Mouse (Mus musculus) forebrain, embryonic 14.5 days (tissue): ENCODE measurements around the gene Zscan20. TPM values are rescaled to one million over a fixed set of nuclear protein-coding genes. Genes with fewer than 3 reads are reported as not detected.
"Not testable (repeated sequence)": the region's sequence is repeated elsewhere in the genome, so short reads cannot be mapped to it uniquely, and the experiment has no call there.

ENCODE experiments used
- ATAC-seq: fragments of 200-750 bp; cut with Nextera tagmentation; 2 replicates; pipeline ENCODE4 v1.8.0; 2017; ENCODE audit warnings: mild to moderate bottlenecking, moderate library complexity
- DNase-seq: peaks from one replicate; pipeline ENCODE4 v3.0.0-alpha.2; 2015; ENCODE audit warnings: low spot score
- H3K27ac ChIP-seq: fragments of 300-500 bp; sonication (generic); 2 replicates; pipeline ENCODE4 v1.5.1; 2014; ENCODE audit warnings: low read depth, mild to moderate bottlenecking, control low read depth, low read length, moderate library complexity
- H3K27me3 ChIP-seq: fragments of 300-500 bp; sonication (generic); replicated peaks from 2 replicates; pipeline ENCODE4 v1.6.1; 2014; ENCODE audit warnings: low read length, control low read depth, mixed read lengths; ENCODE audit not compliant: control insufficient read depth, insufficient read depth
- H3K36me3 ChIP-seq: fragments of 300-500 bp; sonication (generic); 2 replicates; pipeline ENCODE4 v1.6.1; 2014; ENCODE audit warnings: low read length, control low read depth; ENCODE audit not compliant: control insufficient read depth, insufficient read depth
- H3K4me1 ChIP-seq: fragments of 300-500 bp; sonication (generic); 2 replicates; pipeline ENCODE4 v1.6.1; 2014; ENCODE audit warnings: antibody characterized with exemption, low read length, control low read depth; ENCODE audit not compliant: control insufficient read depth, insufficient read depth
- H3K4me2 ChIP-seq: fragments of 300-500 bp; sonication (generic); 2 replicates; pipeline ENCODE4 v1.6.1; 2014; ENCODE audit warnings: mild to moderate bottlenecking, control low read depth, low read length
- H3K4me3 ChIP-seq: fragments of 300-500 bp; sonication (generic); 2 replicates; pipeline ENCODE4 v1.5.1; 2014; ENCODE audit warnings: low read depth, low read length, control low read depth
- H3K9ac ChIP-seq: fragments of 300-500 bp; sonication (generic); 2 replicates; pipeline ENCODE4 v1.6.1; 2014; ENCODE audit warnings: mild to moderate bottlenecking, low read length, control low read depth, moderate library complexity
- H3K9me3 ChIP-seq: fragments of 300-500 bp; sonication (generic); replicated peaks from 2 replicates; pipeline ENCODE4 v1.6.1; 2016; ENCODE audit warnings: low read length, control low read depth, mixed read lengths; ENCODE audit not compliant: control insufficient read depth
- WGBS: fragments of 180-500 bp; shearing (Covaris S2); extraction: QIAGEN DNeasy Blood & Tissue Kit; methylation state at CpG from one replicate; pipeline ENCODE4 v1.1.7; 2014; 5-methylcytosine and 5-hydroxymethylcytosine counted together
- polyA plus RNA-seq: library from polyadenylated mRNA; unstranded; fragments of >200 nt; fragmentation: Nextera tagmentation; extraction: Ambion mirVana; gene quantifications from 2 replicates; pipeline ENCODE4 v1.2.1, GENCODE M21; 2014

Zscan20 gene
- polyA plus RNA-seq, 1 experiment from 2014 or later: 3.3 TPM

GRCm38 (mm10) chr4:128543956-128544486, 65.9 kb downstream of the Zscan20 start:
- H3K27ac ChIP-seq, H3K4me3 ChIP-seq, H3K4me1 ChIP-seq, H3K9me3 ChIP-seq, DNase-seq, H3K27me3 ChIP-seq, ATAC-seq, H3K36me3 ChIP-seq, H3K9ac ChIP-seq, H3K4me2 ChIP-seq: not testable (repeated sequence)
- WGBS: 87% methylated on average over 2 of the region's 2 CpGs

GRCm38 (mm10) chr4:128543378-128543777, 66.5 kb downstream of the Zscan20 start:
- Histone ChIP-seq H3K4me3 (no peak overlapping the region), H3K4me1 (no peaks in the 10 kb centered on the region), H3K9me3 (no peaks in the 10 kb centered on the region), H3K36me3 (0 out of 2 replicates have a peak, but pooled peaks cover 3% of the 10 kb centered on the region), H3K27me3 (no peaks in the 10 kb centered on the region), H3K9ac (no peak overlapping the region), H3K27ac (no peak overlapping the region), H3K4me2 (no peak overlapping the region)
- WGBS: 22% methylated on average over 2 of the region's 2 CpGs
- DNase-seq (peak; percentile 13), ATAC-seq (no peak)

Other genes starting within 250 kb of the Zscan20 start
- 0.83 and 0.91 TPM in 2 replicates for gene Tlr12, start 8.5 kb upstream of the Zscan20 start, polyA plus RNA-seq
- gene Phc2, start 44.6 kb upstream of the Zscan20 start, polyA plus RNA-seq: 33.1 and 35.3 TPM in 2 replicates
- gene A3galt2, start 145.3 kb upstream of the Zscan20 start, polyA plus RNA-seq: 0.27 and 0.38 TPM in 2 replicates
- gene Zfp362, start 195.9 kb upstream of the Zscan20 start, polyA plus RNA-seq: 26.1 and 31.3 TPM in 2 replicates